Mouse (Mus musculus): ENCODE measurements around the gene Aldh18a1. TPM values are rescaled to one million over a fixed set of nuclear protein-coding genes. Genes with fewer than 3 reads are reported as not detected.

The Aldh18a1 gene
- polyA plus RNA-seq, 1 experiment = 1.1 TPM

Other genes starting within 250 kb of the Aldh18a1 start
- 254 and 431 TPM in 2 replicates for gene Sorbs1, start 74.7 kb downstream of the Aldh18a1 start, polyA plus RNA-seq (2012; ENCODE audit: insufficient read depth, insufficient read length, missing spikeins)
- gene Tctn3, start 23.8 kb upstream of the Aldh18a1 start, polyA plus RNA-seq (2012; ENCODE audit: insufficient read depth, insufficient read length, missing spikeins) = 1.8 and 2.0 TPM in 2 replicates
- 6.2 and 8.2 TPM in 2 replicates for gene Entpd1, start 23.9 kb upstream of the Aldh18a1 start, polyA plus RNA-seq (2012; ENCODE audit: insufficient read depth, insufficient read length, missing spikeins)
- gene Cc2d2b, start 160.3 kb upstream of the Aldh18a1 start, polyA plus RNA-seq (2012; ENCODE audit: insufficient read depth, insufficient read length, missing spikeins) = not detected in 2 replicates
- 2.1 and 2.8 TPM in 2 replicates for gene Ccnj, start 242.8 kb upstream of the Aldh18a1 start, polyA plus RNA-seq (2012; ENCODE audit: insufficient read depth, insufficient read length, missing spikeins)

Data from brown adipose tissue, adult 24 weeks (tissue).